Mouse (Mus musculus) small intestine, adult 2 months (tissue): ENCODE measurements at regions not wholly inside any gene's neighbourhood (a gene's known extent, or its start where the extent isn't known, plus 50 kb on each side); places are given as distances from the start of the nearest gene placed in this dataset.

ENCODE experiments used
- CTCF ChIP-seq: fragments of 200-500 bp; IDR thresholded peaks from 2 replicates; pipeline ENCODE4 v1.5.1; 2012; ENCODE audit warnings: low read depth, mild to moderate bottlenecking, control low read depth, inconsistent platforms, low read length, moderate library complexity, mixed read lengths; ENCODE audit not compliant: insufficient replicate concordance, insufficient read length; ENCODE audit errors: extremely low read depth
- POLR2A ChIP-seq: fragments of 200-500 bp; IDR thresholded peaks from 2 replicates; pipeline ENCODE4 v1.6.1; 2012; ENCODE audit warnings: low read depth, mild to moderate bottlenecking, control low read depth, inconsistent platforms, low read length, moderate library complexity

GRCm38 (mm10) chr12:29394881-29395280 lies 133.3 kb upstream of the Myt1l start:
- no peak for TF ChIP-seq CTCF
- no peak for TF ChIP-seq POLR2A
